Mouse (Mus musculus): ENCODE measurements around the gene Dock4.
A peak's percentile ranks its signal among the peaks of the same experiment; 100 is the strongest.

The Dock4 gene

DNA sequence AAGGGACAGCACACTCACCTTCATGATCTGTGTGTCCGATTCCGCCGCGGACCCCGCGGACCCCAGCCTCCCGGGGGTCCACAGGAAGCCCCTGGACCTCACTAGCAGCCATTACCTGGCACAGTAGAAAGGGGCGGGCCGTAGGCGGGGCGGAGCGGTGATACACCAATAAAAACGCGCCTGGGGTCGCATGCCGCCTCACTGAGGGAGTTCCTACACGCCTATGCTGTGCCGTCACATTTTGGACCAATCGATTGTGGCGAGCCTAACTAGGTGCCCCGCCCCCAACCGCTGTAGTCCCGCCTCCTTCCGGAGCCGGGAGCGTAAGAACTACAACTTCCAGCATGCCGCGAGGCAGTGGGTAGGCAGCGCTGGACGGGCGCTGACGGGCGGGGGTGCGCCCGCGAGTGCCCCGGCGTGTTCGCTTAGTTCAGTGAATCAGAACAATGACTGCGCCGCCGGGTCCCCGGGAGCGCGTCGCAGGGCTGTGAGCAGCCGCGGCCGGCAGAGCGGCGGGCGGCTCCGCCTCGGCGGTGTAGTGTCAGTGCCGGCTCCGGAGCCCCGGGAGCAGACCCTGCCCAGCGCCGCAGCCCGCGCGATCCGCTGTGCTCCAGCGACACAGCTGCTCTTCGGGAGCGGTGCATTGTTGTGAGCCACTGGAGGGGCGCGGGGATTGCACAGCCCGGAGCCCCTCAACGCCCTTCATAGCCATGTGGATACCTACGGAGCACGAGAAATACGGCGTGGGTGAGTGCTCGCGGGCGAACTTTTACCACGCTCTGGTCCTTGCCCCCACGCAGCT lies at the start of gene Dock4, which contains the start of gene Zfp277:
Gene Dock4, plus strand, starts transcription at position 305 of the 802 bp plus-strand sequence.
Gene Zfp277, minus strand, starts transcription at position 255 of the 802 bp plus-strand sequence.
- DNase-seq (ENCODE audit: low spot score): peak; percentile 99

DNA sequence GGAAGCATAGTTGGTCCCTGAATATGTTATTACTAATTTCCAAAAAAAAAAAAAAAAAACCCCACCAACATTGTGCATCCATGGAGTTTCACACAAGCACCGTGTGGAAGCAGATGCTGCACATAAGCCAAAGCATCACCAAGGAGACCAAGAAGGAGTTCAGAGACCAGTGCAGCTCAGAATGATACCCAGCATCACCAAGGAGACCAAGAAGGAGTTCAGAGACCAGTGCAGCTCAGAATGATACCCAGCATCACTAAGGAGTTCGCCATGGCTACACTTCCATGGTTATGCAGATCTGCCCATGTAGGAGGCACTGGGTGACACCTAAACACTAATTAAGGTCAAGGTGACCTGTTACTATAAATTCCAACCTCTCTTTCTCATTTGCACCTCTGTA lies 46.8 kb upstream of the Dock4 start:
- no peak for DNase-seq (ENCODE audit: low spot score)

DNA sequence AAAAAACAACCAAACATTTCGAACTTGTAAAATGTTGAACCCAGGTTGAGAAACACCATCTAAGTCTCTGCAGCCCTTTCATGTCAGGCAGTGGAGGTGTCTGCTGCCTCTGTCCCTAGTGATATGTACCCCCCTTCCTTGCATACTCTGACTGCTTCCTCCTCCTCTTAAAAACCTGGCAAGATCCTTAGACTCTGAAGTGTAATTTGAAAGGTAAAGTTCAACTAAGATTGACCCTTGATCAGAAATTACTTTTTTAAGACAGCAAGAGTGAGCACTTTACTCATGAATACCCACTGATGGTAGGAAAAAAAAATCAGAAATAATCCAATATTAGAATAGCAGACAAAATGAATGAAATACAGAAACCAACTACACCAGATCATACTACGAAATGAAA lies 46.4 kb upstream of the Dock4 start:
- DNase-seq (ENCODE audit: low spot score): no peak

DNA sequence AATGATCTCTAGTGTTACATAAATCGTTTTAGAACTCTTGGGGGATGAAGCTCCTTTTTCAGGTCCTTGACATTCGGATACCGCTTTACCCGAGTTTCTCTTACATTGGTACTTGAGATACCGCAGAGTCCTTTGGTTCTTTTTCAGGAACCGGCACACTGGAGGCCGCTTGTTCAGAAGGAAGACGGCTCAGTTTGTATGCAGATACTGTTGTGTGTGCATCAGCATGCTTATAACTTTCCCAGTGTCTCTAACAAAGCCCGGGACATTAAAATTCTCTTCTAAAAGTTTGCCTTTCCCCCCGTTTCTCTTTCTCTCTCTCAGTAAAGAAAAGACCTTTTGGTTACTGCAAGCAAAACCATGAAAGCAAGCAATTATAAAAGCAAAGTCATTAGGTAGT lies 45.9 kb upstream of the Dock4 start:
- DNase-seq (ENCODE audit: low spot score): no peak

DNA sequence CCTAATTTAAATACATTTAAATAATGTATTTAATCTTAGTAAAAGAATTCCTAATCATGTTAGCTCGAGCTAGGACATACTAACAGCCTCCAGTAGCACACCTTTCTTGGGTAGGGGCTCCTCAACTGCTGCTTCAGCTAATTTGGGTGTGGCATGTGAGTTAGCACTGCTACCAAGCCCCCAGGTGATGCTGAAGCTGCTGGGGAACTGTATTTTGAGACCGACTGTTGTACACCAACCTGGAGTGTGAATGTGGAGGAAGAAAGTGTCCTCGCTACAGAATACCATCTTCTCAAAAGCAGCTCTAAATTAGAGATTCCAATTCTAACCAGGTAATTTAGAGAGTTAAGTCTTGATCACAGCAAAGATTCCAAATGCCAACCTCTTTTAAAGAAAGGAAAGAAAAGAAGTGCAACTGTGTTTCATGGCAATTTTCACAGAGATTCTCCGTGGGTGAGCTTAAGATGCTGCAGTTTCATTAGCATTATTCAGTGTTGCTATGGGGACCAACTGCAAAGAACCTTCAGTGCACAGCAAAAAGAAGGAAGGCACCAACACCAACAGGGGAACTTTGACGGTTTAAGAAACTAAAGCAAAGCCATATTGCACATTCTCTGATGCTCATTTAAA lies 31.0 kb upstream of the Dock4 start:
- DNase-seq (ENCODE audit: low spot score): no peak

DNA sequence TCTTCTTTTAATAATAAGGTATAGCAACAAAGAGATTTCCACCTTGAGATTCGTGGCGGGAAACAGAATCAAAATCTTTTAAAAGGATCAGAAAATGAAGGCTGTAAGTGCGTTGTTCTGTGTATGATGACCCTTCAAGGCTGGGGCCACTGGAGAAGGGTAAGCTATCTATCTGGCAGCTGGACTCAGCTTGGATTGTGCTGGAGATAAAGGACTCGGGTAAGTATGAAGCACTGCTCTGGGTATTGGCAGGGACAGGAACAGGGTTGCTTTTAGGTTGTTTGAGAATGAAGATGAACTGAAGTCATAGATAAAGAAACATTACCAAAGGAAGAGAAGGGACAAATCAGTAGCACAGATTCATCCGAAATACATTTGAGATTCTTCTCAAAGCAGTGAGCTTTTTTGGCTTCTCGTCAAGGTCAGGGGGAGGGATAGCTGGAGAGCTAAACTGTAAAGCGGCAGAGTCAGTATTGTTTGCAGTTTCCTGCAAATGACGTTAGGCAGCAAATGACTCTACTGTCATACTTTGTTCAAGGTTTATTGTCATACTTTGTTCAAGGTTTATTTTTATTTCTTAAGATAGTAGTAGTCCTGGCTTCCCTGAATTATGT lies 30.3 kb upstream of the Dock4 start:
- no peak for DNase-seq (ENCODE audit: low spot score)

DNA sequence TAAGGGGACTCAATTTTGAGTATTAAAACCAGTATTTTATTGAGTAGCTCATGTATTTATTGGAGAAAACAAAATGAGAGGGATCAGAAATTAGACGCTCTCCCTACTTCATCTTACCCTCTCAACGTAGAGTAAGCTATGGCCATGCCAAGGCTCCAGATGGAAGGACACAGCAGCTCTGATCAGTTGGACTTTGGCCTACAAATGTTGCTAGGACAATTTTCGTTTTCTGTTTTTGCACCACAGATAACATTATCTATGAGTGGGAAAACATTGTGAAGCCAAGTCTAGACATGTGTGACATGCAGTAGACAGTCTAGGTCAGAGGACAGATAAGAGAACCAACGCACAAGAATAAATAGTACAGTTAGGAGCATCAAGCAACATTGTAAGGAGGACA lies 28.5 kb upstream of the Dock4 start:
- DNase-seq (ENCODE audit: low spot score): no peak

DNA sequence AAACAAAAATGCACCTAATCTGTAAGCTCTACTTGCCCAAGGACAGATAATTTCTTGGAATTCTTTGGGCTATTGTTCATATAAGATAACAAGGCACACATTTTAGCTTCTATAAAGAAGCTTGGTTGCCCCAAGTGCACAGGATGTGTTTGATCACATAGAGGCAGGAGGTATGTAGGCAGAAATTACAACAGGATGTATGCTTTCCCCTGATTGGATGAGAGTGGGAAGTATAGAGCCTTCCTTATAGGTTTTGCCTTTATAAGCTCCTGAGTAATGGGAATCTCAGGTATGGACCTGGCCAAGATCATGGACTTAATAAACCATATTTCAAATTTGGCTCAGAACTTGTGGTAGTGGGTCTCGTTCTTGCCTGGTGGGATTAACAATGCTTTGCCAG lies 20.8 kb upstream of the Dock4 start:
- DNase-seq (ENCODE audit: low spot score): no peak

DNA sequence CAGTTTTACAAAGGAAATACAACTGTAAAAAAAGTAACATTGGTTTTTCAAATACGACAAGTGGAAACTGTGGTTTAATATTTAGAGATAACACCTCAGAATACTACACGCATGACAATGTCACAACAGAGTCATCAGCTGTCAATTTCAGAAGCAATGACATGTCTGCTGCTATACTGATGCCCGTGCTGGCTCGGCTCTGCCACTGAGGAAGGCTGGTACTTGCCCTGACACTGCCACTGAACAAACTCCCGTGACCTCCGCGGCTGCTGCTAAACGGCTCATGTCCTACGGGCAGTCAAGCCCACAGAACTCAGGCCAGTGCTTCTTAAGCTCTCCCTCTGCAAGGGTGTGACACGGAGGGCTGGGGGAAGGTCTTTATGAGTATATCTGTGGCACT lies 18.1 kb upstream of the Dock4 start:
- peak; percentile 30 for DNase-seq (ENCODE audit: low spot score)

DNA sequence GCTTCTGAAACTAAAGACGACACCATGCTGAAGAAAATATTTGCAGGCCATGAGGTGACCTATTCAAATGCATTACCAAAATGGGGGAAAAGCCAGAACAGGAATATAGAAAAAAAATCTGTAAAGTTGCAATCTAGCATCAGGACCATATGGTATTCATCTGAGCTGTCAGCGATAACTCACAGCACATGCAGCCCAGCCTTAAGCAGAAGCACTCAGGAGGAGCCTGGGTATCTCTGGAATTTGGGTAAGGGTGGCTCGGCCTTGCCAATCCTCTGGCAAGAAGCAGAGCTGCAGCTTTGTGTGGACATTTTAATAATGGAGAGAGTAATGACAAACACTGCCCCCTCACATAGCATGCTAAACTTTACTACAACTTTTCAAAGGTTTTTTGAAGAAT lies 15.8 kb upstream of the Dock4 start:
- no peak for DNase-seq (ENCODE audit: low spot score)

DNA sequence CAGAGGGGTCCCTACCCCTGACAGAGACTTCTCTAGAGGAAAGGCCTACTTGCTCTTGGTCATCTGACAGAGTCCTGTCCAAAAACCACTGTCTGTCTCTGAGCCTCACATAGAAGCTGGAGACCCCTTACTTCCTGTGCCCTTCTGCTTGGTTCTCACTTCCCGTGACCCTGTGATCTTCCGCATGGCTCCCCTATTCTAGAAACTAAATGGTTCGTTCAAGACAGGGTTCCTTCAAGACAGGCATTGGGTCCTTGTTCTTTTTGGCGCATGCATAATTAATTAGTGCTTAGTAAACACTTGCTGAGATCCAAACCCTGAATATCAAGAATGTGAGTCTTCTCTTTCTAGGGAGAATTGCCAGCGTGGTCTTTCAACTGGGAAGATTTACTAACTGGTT lies 14.7 kb upstream of the Dock4 start:
- no peak for DNase-seq (ENCODE audit: low spot score)

DNA sequence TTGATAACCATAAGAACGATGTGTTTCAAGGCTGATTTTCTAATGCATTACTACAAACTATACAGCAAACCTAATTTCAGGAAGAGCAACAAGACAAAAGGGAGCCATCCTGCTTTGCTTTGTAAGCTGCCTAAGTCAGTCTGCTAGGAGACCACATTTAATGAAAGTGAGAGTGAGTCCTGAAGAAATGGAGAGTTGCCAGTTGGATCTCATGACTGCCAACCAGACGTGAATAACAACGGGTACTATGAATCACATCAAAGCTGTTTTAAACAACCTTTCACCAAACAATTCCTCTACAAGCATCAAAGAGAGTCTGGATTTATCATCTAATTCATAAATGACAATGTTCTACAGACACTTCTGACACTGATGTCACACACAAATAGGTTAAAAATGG lies 11.7 kb upstream of the Dock4 start:
- no peak for DNase-seq (ENCODE audit: low spot score)

DNA sequence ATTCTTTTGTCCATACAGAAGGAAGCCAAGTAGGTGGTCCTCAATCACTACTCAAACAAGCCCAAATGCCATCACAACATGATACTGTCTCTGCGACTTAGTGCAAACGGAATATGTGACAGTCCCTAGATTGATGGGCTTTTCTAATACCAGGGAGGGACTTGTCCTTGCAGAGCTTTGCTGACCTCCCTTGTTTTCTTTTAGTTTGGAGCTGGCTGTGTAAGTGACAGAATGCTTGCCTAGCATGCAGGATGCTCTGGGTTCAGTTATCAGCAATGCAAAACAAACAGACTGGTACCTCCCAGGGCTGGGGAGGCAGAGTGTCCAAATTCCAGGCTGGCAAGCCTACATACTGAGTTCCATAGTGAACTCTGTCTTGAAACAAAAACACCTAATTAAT lies 7.7 kb upstream of the Dock4 start:
- no peak for DNase-seq (ENCODE audit: low spot score)

DNA sequence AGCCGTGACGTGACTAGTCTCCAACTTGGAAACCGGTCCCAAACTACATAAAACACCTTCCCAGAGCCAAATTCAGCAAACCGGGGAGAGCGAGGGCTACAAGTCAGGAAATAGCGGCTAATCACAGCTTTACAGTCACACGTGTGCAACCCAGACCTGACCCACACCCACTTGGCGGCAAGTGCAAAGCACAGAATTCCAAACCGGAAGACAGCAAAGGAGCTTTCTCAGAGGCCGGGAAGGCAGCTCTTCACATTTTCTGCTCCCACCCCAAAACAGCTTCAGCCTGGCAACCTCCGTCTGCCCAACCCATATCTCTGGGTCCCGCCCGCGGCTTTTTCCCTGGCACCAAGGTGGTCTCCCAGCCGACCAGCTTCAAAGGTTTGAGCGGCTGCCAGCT lies 546 bp upstream of the Dock4 start:
- DNase-seq (ENCODE audit: low spot score): no peak

DNA sequence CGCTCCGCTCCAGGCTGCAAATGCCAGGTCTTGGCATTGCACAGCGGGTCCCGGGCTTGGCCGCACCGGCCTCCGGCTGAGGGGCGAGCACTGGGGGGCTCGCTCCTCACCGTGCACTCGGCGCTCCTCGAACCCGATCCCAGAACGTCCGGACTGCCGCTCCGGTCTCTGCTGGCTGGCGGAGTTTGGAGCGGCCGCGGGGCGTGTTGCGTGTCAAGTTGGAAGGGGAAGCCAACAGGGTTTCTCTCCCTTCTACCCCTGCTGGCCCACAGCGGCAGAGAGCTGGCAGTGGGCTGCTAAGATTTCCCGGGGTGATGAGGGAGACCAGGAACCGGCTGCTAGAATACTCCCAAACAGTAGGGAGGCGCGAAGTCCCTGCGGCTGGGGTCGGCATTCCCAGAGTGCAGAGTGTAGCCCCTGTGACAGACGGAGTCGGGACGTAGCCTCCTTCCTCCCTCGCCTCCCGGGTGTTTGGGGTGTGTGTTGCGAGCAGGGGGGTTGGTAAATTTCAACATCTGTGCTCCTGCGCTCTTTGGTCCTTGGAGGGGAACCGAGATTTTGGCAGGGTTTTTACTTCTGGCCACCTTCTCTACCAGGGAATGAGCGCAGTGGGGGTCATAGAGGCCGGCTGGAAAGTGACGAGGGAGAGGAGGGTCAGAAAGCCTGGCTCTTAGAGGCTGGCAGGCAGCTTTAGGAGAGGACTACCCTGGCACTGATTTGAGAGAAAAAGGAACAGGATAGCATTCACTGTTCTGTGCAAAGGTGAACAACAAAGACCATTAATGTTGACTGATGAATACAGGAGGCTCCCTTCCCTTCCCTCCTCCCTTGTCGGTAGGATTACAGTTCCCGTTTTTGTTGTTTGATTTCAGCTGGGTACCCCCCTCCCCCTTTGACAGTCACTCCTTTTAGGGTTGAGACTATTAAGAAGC lies 964 bp downstream of the Dock4 start:
- peak; percentile 29 for DNase-seq (ENCODE audit: low spot score)

DNA sequence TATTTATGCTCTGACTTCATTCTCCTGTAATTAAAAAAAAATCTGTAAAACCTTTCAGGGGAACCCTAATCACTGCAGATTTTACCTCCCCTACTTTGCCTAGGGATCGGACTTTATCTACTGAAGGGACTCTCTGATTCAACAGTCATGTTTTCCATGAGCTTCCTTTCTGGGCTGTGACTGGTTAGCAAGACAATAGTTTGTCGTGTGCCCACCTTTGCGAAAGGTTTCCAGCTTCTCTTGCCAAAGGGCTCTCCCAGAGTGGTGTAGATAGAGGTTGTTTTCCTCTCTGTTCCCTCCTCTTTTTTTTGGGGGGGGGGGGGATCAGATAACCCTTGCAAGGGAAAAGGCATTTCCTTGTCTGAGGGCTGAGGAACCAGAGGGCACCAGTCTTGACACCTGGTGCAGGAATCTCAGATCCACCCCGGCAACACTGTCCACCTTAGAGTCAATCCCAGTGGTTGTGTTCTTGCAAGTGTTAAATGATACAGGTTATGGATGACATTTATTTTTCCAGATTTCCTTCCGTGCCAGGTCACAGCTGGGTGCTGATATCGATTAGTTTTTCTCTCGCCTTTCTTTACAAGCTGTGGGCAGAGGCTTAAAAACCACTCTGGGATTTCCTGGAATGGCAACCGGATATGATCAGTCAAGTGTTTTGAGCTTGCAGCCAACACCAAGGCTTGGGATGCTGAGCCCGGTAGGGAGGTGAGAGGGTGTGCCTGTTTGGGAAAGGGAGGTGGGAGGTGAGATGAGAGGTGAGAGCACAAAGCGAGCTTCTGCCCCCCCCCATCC lies 2.0 kb downstream of the Dock4 start:
- no peak for DNase-seq (ENCODE audit: low spot score)

DNA sequence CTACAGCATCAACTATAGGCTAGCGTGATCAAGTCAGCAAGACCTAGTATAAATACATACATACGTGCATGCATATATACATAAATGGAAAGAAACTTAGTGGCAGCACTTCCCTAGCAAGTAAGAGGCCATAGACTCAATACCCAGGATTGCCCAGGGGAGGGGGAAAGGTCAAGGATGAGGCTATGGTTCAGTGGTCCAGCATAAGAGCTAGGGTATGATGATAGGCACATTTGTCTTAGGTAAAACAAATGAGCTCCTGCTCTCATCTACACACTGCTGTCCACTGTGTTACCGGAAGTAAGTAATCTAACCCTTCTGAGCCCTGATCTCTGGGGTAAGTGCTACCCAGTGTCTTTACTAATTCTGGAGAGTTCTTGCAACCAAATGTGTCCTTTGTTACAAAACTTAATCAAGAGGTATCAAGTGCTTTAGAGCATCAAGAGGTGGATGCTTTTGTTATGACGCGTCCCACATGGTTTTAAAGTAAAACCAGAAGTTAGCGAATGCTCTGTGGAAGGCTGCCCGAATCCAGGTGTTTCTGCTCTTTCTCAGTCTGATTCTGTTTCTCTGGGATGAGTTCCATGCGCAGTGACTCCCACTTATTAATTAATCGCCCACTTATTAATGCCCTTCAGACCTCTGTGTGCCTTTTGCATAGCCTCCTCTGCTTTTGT lies 3.5 kb downstream of the Dock4 start:
- DNase-seq (ENCODE audit: low spot score): no peak

DNA sequence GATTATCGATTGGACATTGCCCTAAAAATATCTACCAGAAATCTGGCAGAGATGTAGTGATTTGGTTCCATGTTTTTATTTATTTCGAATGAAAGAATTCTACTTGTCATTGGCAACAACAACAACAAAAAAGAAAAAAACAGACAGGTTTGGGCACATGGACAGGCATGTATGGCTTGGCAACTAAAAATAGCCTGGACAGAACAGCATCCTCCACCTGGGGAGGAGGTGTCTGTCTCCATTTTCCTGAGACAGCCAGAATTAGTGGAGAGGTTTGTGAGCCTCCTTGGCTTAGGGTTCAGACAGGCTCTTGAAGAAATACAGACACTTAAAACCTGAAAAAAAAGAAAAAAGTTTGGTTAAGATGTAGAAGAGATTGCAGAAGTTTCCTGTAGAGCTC lies 10.8 kb downstream of the Dock4 start:
- no peak for DNase-seq (ENCODE audit: low spot score)

DNA sequence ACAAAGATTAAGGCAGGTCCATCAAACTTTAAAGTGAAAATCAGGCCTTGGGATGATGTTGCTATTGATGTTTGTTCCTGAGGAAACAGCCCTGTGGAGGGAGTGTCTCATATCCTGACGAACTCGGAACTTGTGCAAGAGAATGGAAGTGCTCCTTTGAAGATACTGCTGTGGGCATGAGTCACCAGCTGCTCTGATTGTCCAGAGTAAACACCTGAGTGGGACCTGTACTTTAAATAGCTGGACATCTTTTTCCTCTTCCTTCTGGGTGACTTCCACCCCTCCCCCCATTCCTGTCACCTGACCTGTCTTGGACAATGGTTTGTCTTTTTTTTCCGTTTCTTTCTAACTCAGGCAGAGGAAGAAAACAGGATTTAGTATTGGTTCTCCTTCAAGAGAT lies 13.2 kb downstream of the Dock4 start:
- DNase-seq (ENCODE audit: low spot score): no peak

DNA sequence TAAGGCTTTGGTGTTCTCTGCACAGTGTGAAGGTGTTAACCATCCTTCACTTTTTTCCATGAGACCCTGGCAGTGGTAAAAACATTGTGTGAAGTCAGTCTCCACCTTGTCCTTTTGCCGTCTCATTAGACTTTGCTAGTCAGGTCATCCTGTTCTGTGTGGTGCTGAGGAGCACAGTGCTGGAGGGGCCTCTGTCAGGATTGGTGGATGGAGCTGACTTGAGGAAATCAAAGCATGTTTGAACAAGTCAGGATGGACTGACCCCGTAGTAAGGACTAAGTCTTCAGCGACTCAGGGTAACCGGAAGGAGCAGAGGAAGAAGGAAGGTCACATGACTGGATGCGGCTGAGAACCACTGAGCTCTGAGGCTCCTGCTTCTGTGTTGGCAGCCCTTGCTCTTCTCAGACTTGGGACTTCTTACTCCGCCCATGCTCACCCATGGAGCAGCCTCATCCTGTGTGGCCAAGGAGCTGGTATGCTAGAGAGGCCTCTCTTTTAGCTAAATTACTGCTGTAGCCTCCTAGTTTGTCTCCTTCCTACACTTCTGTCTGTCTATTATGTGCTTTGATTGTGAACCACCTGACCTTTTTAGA lies 14.0 kb downstream of the Dock4 start:
- DNase-seq (ENCODE audit: low spot score): no peak
